Mouse (Mus musculus): ENCODE results near the gene Tnfrsf23. TPM values are rescaled to one million over a fixed set of nuclear protein-coding genes. Genes with fewer than 3 reads are reported as not detected.
"Not testable (repeated sequence)": the region's sequence is repeated elsewhere in the genome, so short reads cannot be mapped to it uniquely, and the experiment has no call there.

Gene Tnfrsf23
- polyA plus RNA-seq, 1 experiment from 2014 or later: 2.2 TPM

- not testable (repeated sequence) for H3K27me3 ChIP-seq (ENCODE audit: control insufficient read depth, insufficient read depth, low read length); H3K4me1 ChIP-seq (ENCODE audit: control insufficient read depth in 2 of 2, insufficient read depth in 2 of 2, low read length in 2 of 2); H3K9me3 ChIP-seq (ENCODE audit: control insufficient read depth, low read length); H3K9ac ChIP-seq (ENCODE audit: low read length); H3K36me3 ChIP-seq (ENCODE audit: control insufficient read depth, insufficient read depth, low read length); H3K27ac ChIP-seq (replicated peaks in 1 of 2; ENCODE audit: control insufficient read depth in 1 of 2, insufficient read depth in 1 of 2, low read depth in 2 of 2, low read length in 2 of 2)
- Histone ChIP-seq H3K4me2 (ENCODE audit: low read length) (peak overlapping the region; percentile 90), H3K4me3 (ENCODE audit: control insufficient read depth in 1 of 2, insufficient read depth in 1 of 2, low read depth in 1 of 2, low read length in 2 of 2) (peak overlapping the region in 1 of 2 experiments; percentile 60; a peak in 2 of 4 replicates)
- WGBS: 53% methylated on average over 10 of the region's 10 CpGs
- 0 out of 2 replicates have a peak, but pooled peaks have one; percentile 43 for ATAC-seq (ENCODE audit: insufficient number of reproducible peaks, insufficient read depth, low FRiP score, low read depth)
These were observed 35.8 kb downstream of the Tnfrsf23 start for GRCm38 (mm10) chr7:143649769-143650346.

- Histone ChIP-seq H3K4me1 (ENCODE audit: control insufficient read depth in 2 of 2, insufficient read depth in 2 of 2, low read length in 2 of 2) (no peaks in the 10 kb centered on the region), H3K27ac (replicated peaks in 1 of 2; ENCODE audit: control insufficient read depth in 1 of 2, insufficient read depth in 1 of 2, low read depth in 2 of 2, low read length in 2 of 2) (no peak within 1 kb of the TSS), H3K4me2 (ENCODE audit: low read length) (peak within 1 kb of the TSS; percentile 90), H3K27me3 (ENCODE audit: control insufficient read depth, insufficient read depth, low read length) (no peaks in the 10 kb centered on the region), H3K4me3 (ENCODE audit: control insufficient read depth in 1 of 2, insufficient read depth in 1 of 2, low read depth in 1 of 2, low read length in 2 of 2) (peak within 1 kb of the TSS; percentile 52 to 60), H3K9ac (ENCODE audit: low read length) (peak within 1 kb of the TSS; percentile 68), H3K36me3 (ENCODE audit: control insufficient read depth, insufficient read depth, low read length) (no peaks in the 10 kb centered on the region), H3K9me3 (ENCODE audit: control insufficient read depth, low read length) (0 out of 2 replicates have a peak, but pooled peaks cover 3% of the 10 kb centered on the region)
- 4% methylated on average over 38 of the region's 39 CpGs for WGBS
- ATAC-seq (ENCODE audit: insufficient number of reproducible peaks, insufficient read depth, low FRiP score, low read depth): peak; percentile 83
These were observed 36.5 kb downstream of the Tnfrsf23 start, which contains the start of gene Tnfrsf22 for GRCm38 (mm10) chr7:143649034-143649768. Gene Tnfrsf22, minus strand, starts transcription at chr7:143649661.

- H3K27me3 ChIP-seq (ENCODE audit: control insufficient read depth, insufficient read depth, low read length); H3K4me1 ChIP-seq (ENCODE audit: control insufficient read depth in 2 of 2, insufficient read depth in 2 of 2, low read length in 2 of 2): not testable (repeated sequence)
- 67% methylated on average over 2 of the region's 2 CpGs for WGBS
These were observed 41.7 kb downstream of the Tnfrsf23 start for GRCm38 (mm10) chr7:143643949-143644348.

GRCm38 (mm10) chr7:143636674-143637073 lies 49.0 kb downstream of the Tnfrsf23 start:
- ATAC-seq (ENCODE audit: insufficient number of reproducible peaks, insufficient read depth, low FRiP score, low read depth): no peak
- H3K4me3 ChIP-seq (ENCODE audit: control insufficient read depth in 1 of 2, insufficient read depth in 1 of 2, low read depth in 1 of 2, low read length in 2 of 2): no peak overlapping the region
- no peaks in the 10 kb centered on the region for H3K9me3 ChIP-seq (ENCODE audit: control insufficient read depth, low read length)
- H3K4me2 ChIP-seq (ENCODE audit: low read length): no peak overlapping the region
- no peaks in the 10 kb centered on the region for H3K27me3 ChIP-seq (ENCODE audit: control insufficient read depth, insufficient read depth, low read length)
- no peak overlapping the region for H3K27ac ChIP-seq (replicated peaks in 1 of 2; ENCODE audit: control insufficient read depth in 1 of 2, insufficient read depth in 1 of 2, low read depth in 2 of 2, low read length in 2 of 2)
- H3K9ac ChIP-seq (ENCODE audit: low read length): no peak overlapping the region
- H3K4me1 ChIP-seq (ENCODE audit: control insufficient read depth in 2 of 2, insufficient read depth in 2 of 2, low read length in 2 of 2): no peaks in the 10 kb centered on the region
- 90% methylated on average over 1 of the region's 1 CpGs for WGBS
- no peaks in the 10 kb centered on the region for H3K36me3 ChIP-seq (ENCODE audit: control insufficient read depth, insufficient read depth, low read length)

More at GRCm38 (mm10) chr7:143643949-143644348, 41.7 kb downstream of the Tnfrsf23 start:
- not testable (repeated sequence) for H3K36me3 ChIP-seq (ENCODE audit: control insufficient read depth, insufficient read depth, low read length); H3K4me2 ChIP-seq (ENCODE audit: low read length); ATAC-seq (ENCODE audit: insufficient number of reproducible peaks, insufficient read depth, low FRiP score, low read depth); H3K9ac ChIP-seq (ENCODE audit: low read length); H3K9me3 ChIP-seq (ENCODE audit: control insufficient read depth, low read length); H3K27ac ChIP-seq (replicated peaks in 1 of 2; ENCODE audit: control insufficient read depth in 1 of 2, insufficient read depth in 1 of 2, low read depth in 2 of 2, low read length in 2 of 2); H3K4me3 ChIP-seq (ENCODE audit: control insufficient read depth in 1 of 2, insufficient read depth in 1 of 2, low read depth in 1 of 2, low read length in 2 of 2)

GRCm38 (mm10) chr7:143631503-143631902 lies 54.2 kb downstream of the Tnfrsf23 start:
- H3K27me3 ChIP-seq (ENCODE audit: control insufficient read depth, insufficient read depth, low read length): no peaks in the 10 kb centered on the region
- no peak overlapping the region for H3K4me3 ChIP-seq (ENCODE audit: control insufficient read depth in 1 of 2, insufficient read depth in 1 of 2, low read depth in 1 of 2, low read length in 2 of 2)
- H3K27ac ChIP-seq (replicated peaks in 1 of 2; ENCODE audit: control insufficient read depth in 1 of 2, insufficient read depth in 1 of 2, low read depth in 2 of 2, low read length in 2 of 2): no peak overlapping the region
- no peaks in the 10 kb centered on the region for H3K4me1 ChIP-seq (ENCODE audit: control insufficient read depth in 2 of 2, insufficient read depth in 2 of 2, low read length in 2 of 2)
- no peak for ATAC-seq (ENCODE audit: insufficient number of reproducible peaks, insufficient read depth, low FRiP score, low read depth)
- no peak overlapping the region for H3K4me2 ChIP-seq (ENCODE audit: low read length)
- H3K36me3 ChIP-seq (ENCODE audit: control insufficient read depth, insufficient read depth, low read length): no peaks in the 10 kb centered on the region
- no peak overlapping the region for H3K9ac ChIP-seq (ENCODE audit: low read length)
- WGBS: 50% methylated on average over 2 of the region's 2 CpGs
- no peaks in the 10 kb centered on the region for H3K9me3 ChIP-seq (ENCODE audit: control insufficient read depth, low read length)

- H3K36me3 ChIP-seq (ENCODE audit: control insufficient read depth, insufficient read depth, low read length): no peaks in the 10 kb centered on the region
- H3K4me1 ChIP-seq (ENCODE audit: control insufficient read depth in 2 of 2, insufficient read depth in 2 of 2, low read length in 2 of 2): no peaks in the 10 kb centered on the region
- no peak overlapping the region for H3K27ac ChIP-seq (replicated peaks in 1 of 2; ENCODE audit: control insufficient read depth in 1 of 2, insufficient read depth in 1 of 2, low read depth in 2 of 2, low read length in 2 of 2)
- WGBS: 44% methylated on average over 1 of the region's 1 CpGs
- no peak overlapping the region for H3K4me2 ChIP-seq (ENCODE audit: low read length)
- no peak overlapping the region for H3K9ac ChIP-seq (ENCODE audit: low read length)
- H3K27me3 ChIP-seq (ENCODE audit: control insufficient read depth, insufficient read depth, low read length): no peaks in the 10 kb centered on the region
- no peaks in the 10 kb centered on the region for H3K9me3 ChIP-seq (ENCODE audit: control insufficient read depth, low read length)
- ATAC-seq (ENCODE audit: insufficient number of reproducible peaks, insufficient read depth, low FRiP score, low read depth): no peak
- H3K4me3 ChIP-seq (ENCODE audit: control insufficient read depth in 1 of 2, insufficient read depth in 1 of 2, low read depth in 1 of 2, low read length in 2 of 2): no peak overlapping the region
These were observed 56.2 kb downstream of the Tnfrsf23 start for GRCm38 (mm10) chr7:143629501-143629900.

GRCm38 (mm10) chr7:143628540-143628939 lies 57.1 kb downstream of the Tnfrsf23 start, which contains the start of gene Tnfrsf26:
Gene Tnfrsf26, minus strand, starts transcription at chr7:143628722.
- Histone ChIP-seq H3K4me1 (ENCODE audit: control insufficient read depth in 2 of 2, insufficient read depth in 2 of 2, low read length in 2 of 2) (no peaks in the 10 kb centered on the region), H3K27me3 (ENCODE audit: control insufficient read depth, insufficient read depth, low read length) (no peaks in the 10 kb centered on the region), H3K9ac (ENCODE audit: low read length) (no peak within 1 kb of the TSS), H3K36me3 (ENCODE audit: control insufficient read depth, insufficient read depth, low read length) (no peaks in the 10 kb centered on the region), H3K9me3 (ENCODE audit: control insufficient read depth, low read length) (no peaks in the 10 kb centered on the region), H3K4me2 (ENCODE audit: low read length) (no peak within 1 kb of the TSS), H3K4me3 (ENCODE audit: control insufficient read depth in 1 of 2, insufficient read depth in 1 of 2, low read depth in 1 of 2, low read length in 2 of 2) (no peak within 1 kb of the TSS), H3K27ac (replicated peaks in 1 of 2; ENCODE audit: control insufficient read depth in 1 of 2, insufficient read depth in 1 of 2, low read depth in 2 of 2, low read length in 2 of 2) (no peak within 1 kb of the TSS)
- 79% methylated on average over 1 of the region's 1 CpGs for WGBS
- no peak for ATAC-seq (ENCODE audit: insufficient number of reproducible peaks, insufficient read depth, low FRiP score, low read depth)
